Mouse (Mus musculus): ENCODE results near the gene Calcoco1. TPM values are rescaled to one million over a fixed set of nuclear protein-coding genes. Genes with fewer than 3 reads are reported as not detected.

Gene Calcoco1
- total RNA-seq, 2 experiments from 2014 or later, result 67.7 to 70.2 TPM

GRCm38 (mm10) chr15:102704806-102705205 is 17.2 kb downstream of the Calcoco1 start:
- H3K4me3 ChIP-seq, result no peak overlapping the region
- no peak for DNase-seq
- TF ChIP-seq CTCF (IDR thresholded peaks at IDR 0.05), result peak; percentile 8; the same call in 1 of the 2 replicates
- intact Hi-C loops (cut with DNase I), result no loop called here
- H3K27ac ChIP-seq, result no peak overlapping the region

- intact Hi-C loops (cut with DNase I), result no loop called here
- no peak for TF ChIP-seq CTCF (IDR thresholded peaks at IDR 0.05)
- DNase-seq, result no peak
- Histone ChIP-seq H3K4me3 (no peak overlapping the region), H3K27ac (no peak overlapping the region)
These were observed 19.0 kb downstream of the Calcoco1 start for GRCm38 (mm10) chr15:102702972-102703371.

- peak; percentile 93 for TF ChIP-seq CTCF (IDR thresholded peaks at IDR 0.05)
- peak; percentile 84 for DNase-seq
- H3K27ac ChIP-seq, result no peak overlapping the region
- H3K4me3 ChIP-seq, result no peak overlapping the region
- intact Hi-C loops (cut with DNase I), result loop anchor here (1.0 kb wide), 1 partner anchor 44 kb away; no protein-coding TSS in a partner anchor
These were observed 23.8 kb downstream of the Calcoco1 start for GRCm38 (mm10) chr15:102698193-102698592.

GRCm38 (mm10) chr15:102696899-102697298 is 25.1 kb downstream of the Calcoco1 start:
- no peak for TF ChIP-seq CTCF (IDR thresholded peaks at IDR 0.05)
- no peak for DNase-seq
- Histone ChIP-seq H3K4me3 (no peak overlapping the region), H3K27ac (no peak overlapping the region)
- intact Hi-C loops (cut with DNase I), result no loop called here

GRCm38 (mm10) chr15:102693600-102693999 is 28.4 kb downstream of the Calcoco1 start:
- Histone ChIP-seq H3K4me3 (peak overlapping the region; percentile 79), H3K27ac (no peak overlapping the region)
- DNase-seq, result peak; percentile 48
- intact Hi-C loops (cut with DNase I), result no loop called here
- TF ChIP-seq CTCF (IDR thresholded peaks at IDR 0.05), result no peak

GRCm38 (mm10) chr15:102692991-102693411 is 29.0 kb downstream of the Calcoco1 start:
- Histone ChIP-seq H3K27ac (no peak overlapping the region), H3K4me3 (peak overlapping the region; percentile 79)
- DNase-seq, result peak; percentile 66
- TF ChIP-seq CTCF (IDR thresholded peaks at IDR 0.05), result peak; percentile 90
- intact Hi-C loops (cut with DNase I), result no loop called here

GRCm38 (mm10) chr15:102692321-102692804 is 29.6 kb downstream of the Calcoco1 start:
- DNase-seq, result no peak
- Histone ChIP-seq H3K4me3 (peak overlapping the region; percentile 79), H3K27ac (no peak overlapping the region)
- intact Hi-C loops (cut with DNase I), result no loop called here
- no peak for TF ChIP-seq CTCF (IDR thresholded peaks at IDR 0.05)

- no peak overlapping the region for H3K27ac ChIP-seq
- DNase-seq, result no peak
- no peak overlapping the region for H3K4me3 ChIP-seq
- TF ChIP-seq CTCF (IDR thresholded peaks at IDR 0.05), result no peak
- intact Hi-C loops (cut with DNase I), result no loop called here
These were observed 36.2 kb downstream of the Calcoco1 start for GRCm38 (mm10) chr15:102685791-102686190.

GRCm38 (mm10) chr15:102683670-102684069 is 38.3 kb downstream of the Calcoco1 start:
- H3K4me3 ChIP-seq, result no peak overlapping the region
- intact Hi-C loops (cut with DNase I), result no loop called here
- H3K27ac ChIP-seq, result no peak overlapping the region
- no peak for DNase-seq
- peak; percentile 60 for TF ChIP-seq CTCF (IDR thresholded peaks at IDR 0.05)

- peak; percentile 33; the same call in 1 of the 2 replicates for TF ChIP-seq CTCF (IDR thresholded peaks at IDR 0.05)
- intact Hi-C loops (cut with DNase I), result no loop called here
- Histone ChIP-seq H3K27ac (no peak overlapping the region), H3K4me3 (no peak overlapping the region)
- DNase-seq, result no peak
These were observed 45.6 kb downstream of the Calcoco1 start for GRCm38 (mm10) chr15:102676345-102676744.

- intact Hi-C loops (cut with DNase I), result no loop called here
- Histone ChIP-seq H3K4me3 (peak overlapping the region; percentile 79), H3K27ac (peak overlapping the region; percentile 100)
- peak; percentile 61 for DNase-seq
- TF ChIP-seq CTCF (IDR thresholded peaks at IDR 0.05), result no peak
These were observed 48.4 kb downstream of the Calcoco1 start for GRCm38 (mm10) chr15:102673548-102673947.

- no peak for TF ChIP-seq CTCF (IDR thresholded peaks at IDR 0.05)
- peak within 1 kb of the TSS; percentile 100 for H3K27ac ChIP-seq
- DNase-seq, result peak; percentile 40
- peak within 1 kb of the TSS; percentile 79 for H3K4me3 ChIP-seq
- intact Hi-C loops (cut with DNase I), result no loop called here
These were observed 49.5 kb downstream of the Calcoco1 start, which contains the start of gene Atp5g2 for GRCm38 (mm10) chr15:102672215-102673071. Atp5g2 (minus strand) TSS chr15:102672352.

- TF ChIP-seq CTCF (IDR thresholded peaks at IDR 0.05), result no peak
- peak; percentile 93 for DNase-seq
- Histone ChIP-seq H3K27ac (peak overlapping the region; percentile 100), H3K4me3 (peak overlapping the region; percentile 79)
- intact Hi-C loops (cut with DNase I), result loop anchor here (1.0 kb wide), 1 partner anchor 46 kb away; the partner anchor contains the start of genes Atf7 and Gm28047
These were observed 50.2 kb downstream of the Calcoco1 start for GRCm38 (mm10) chr15:102671721-102672214.
